Mouse (Mus musculus): ENCODE data around the gene Kcnk6. TPM values are rescaled to one million over a fixed set of nuclear protein-coding genes. Genes with fewer than 3 reads are reported as not detected.
A peak's percentile ranks its signal among the peaks of the same experiment; 100 is the strongest.

The Kcnk6 gene
- 1.6 and 2.9 TPM in 2 replicates for polyA plus RNA-seq (2015; fragmentation: Nextera tagmentation; extraction: Ambion mirVana)

DNA sequence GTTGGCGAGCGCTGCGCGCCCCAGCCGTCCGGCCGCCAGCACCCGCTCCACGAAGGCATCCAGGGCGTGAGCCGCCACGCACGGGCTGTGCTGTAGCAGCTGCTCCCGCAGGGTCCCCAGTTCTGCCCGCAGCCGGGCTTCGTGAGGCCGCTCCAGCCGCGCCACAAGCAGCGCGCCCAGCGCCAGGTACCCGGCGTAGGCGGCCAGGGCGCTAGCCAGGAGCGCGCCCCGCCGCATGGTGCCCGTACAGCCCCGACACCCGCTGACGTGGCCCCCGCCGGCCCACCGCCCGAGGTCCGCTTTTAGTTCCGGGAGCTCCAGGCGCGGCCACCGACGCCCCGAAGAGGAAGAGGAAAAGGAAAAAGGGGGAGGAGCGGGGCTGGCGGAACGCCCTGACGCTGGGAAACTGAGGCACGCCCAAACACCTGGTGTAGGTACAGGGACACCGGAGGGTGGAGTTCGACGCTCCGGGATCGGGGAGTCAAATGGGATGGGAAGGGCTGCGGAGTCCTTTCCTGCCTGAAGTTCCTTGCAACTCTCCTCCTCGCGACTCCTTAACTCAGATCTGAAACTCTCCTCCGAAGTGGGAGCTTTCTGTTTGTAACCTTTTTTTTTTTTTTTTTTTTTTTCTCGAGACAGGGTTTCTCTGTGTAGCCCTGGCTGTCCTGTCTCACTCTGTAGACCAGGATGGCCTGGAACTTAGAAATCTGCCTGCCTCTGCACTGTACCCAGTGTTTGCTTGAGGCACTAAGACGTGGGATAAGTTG is at the start of gene Kcnk6:
Gene Kcnk6, minus strand, starts transcription at position 269 of the 767 bp plus-strand sequence.
- WGBS = 2% methylated on average over 45 of the region's 62 CpGs
- H3K9ac ChIP-seq (ENCODE audit: low read length) = peak within 1 kb of the TSS; percentile 76
- H3K36me3 ChIP-seq (ENCODE audit: control insufficient read depth, insufficient read depth, low read length) = no peaks in the 10 kb centered on the region
- no peaks in the 10 kb centered on the region for H3K9me3 ChIP-seq (ENCODE audit: control insufficient read depth, low read length)
- peak; percentile 56 for ATAC-seq (ENCODE audit: low read depth)
- peaks cover 10% of the 10 kb centered on the region; the same call in 1 of the 2 replicates for H3K4me1 ChIP-seq (replicated peaks; ENCODE audit: control insufficient read depth, insufficient read depth, low read length)
- H3K27ac ChIP-seq (ENCODE audit: low read length) = peak within 1 kb of the TSS; percentile 51
- H3K4me2 ChIP-seq (ENCODE audit: low read depth, low read length) = peak within 1 kb of the TSS; percentile 83
- H3K4me3 ChIP-seq (ENCODE audit: low read length) = peak within 1 kb of the TSS; percentile 66
- peaks cover 6% of the 10 kb centered on the region; the same call in 1 of the 2 replicates for H3K27me3 ChIP-seq (ENCODE audit: control insufficient read depth, insufficient read depth, low read depth, low read length)

DNA sequence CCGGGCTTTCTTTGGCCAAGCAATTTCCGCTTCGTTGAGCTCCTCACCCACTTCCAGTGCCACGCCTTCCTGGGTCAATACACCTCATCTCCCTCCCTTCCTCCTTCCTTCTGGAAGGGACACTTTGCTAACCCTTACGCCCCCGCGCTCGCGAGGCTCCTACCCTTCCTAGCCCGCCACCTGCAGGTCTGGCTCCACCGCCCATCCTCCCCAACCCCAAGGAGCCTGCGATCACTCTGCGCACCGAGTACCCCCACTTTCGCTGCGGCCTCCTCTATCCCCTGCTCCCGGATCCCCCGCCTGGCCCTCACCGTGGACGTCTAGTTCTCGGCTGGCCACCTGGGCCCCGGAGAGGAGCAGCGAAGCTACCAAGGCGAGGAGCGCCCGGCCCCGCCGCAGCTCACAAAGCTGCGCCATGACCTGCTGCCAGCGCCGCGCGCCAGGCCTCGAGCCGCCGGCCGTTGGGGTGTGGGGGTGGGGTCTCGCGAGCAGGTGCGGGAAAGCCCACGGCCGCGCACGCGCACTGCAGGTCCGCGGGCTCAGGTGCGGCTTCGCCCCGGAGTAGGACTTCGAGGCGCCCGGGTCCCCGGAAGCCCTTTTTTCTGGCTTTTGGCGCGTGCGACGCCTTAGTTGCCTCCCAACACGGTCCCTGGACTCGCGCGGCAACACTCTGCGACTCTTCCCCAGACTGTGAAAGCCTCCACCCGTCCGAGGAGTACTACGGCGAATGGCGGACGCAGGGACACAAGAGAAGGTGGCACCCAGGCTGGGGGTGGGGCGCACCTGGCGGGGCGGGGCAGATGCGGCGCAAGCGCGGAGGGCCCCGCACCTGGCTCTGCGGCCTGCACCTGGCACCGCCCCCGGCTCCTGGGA is 49.1 kb upstream of the Kcnk6 start, which contains the start of gene Spint2:
Gene Spint2, minus strand, starts transcription at position 712 of the 873 bp plus-strand sequence.
- ATAC-seq (ENCODE audit: low read depth) = peak; percentile 92
- WGBS = under 1% methylated on average over 75 of the region's 80 CpGs

DNA sequence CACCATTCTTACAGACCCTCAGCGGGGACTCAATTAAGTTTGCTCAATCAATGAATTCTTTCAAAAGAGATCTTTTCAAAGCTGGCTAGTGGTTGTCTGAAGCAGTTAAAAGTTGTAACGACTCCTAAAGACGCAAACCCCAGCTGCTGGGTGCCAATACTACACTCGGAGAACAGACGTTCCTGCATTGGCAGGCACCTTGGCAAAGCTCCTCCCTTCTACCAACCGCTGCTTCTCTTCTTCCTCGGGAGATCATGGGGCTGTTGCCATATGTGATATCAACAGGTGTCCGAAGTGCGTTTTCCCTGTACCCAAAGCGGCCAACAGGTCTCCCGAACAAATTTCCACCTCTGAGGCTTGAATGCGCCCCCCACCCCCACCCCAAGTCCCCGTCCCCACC is 48.5 kb upstream of the Kcnk6 start:
- Histone ChIP-seq H3K4me2 (ENCODE audit: low read depth, low read length) (peak overlapping the region; percentile 83), H3K4me1 (replicated peaks; ENCODE audit: control insufficient read depth, insufficient read depth, low read length) (peaks cover 11% of the 10 kb centered on the region), H3K27me3 (ENCODE audit: control insufficient read depth, insufficient read depth, low read depth, low read length) (peaks cover 11% of the 10 kb centered on the region), H3K9ac (ENCODE audit: low read length) (peak overlapping the region; percentile 82), H3K9me3 (ENCODE audit: control insufficient read depth, low read length) (no peaks in the 10 kb centered on the region), H3K36me3 (ENCODE audit: control insufficient read depth, insufficient read depth, low read length) (no peaks in the 10 kb centered on the region), H3K27ac (ENCODE audit: low read length) (no peak overlapping the region; the same call in 1 of the 2 replicates), H3K4me3 (ENCODE audit: low read length) (peak overlapping the region; percentile 68)
- 11% methylated on average over 13 of the region's 13 CpGs for WGBS
- no peak for ATAC-seq (ENCODE audit: low read depth)

More for the DNA sequence above, 49.1 kb upstream of the Kcnk6 start, which contains the start of gene Spint2:
- Histone ChIP-seq H3K9me3 (ENCODE audit: control insufficient read depth, low read length) (no peaks in the 10 kb centered on the region), H3K9ac (ENCODE audit: low read length) (peak within 1 kb of the TSS; percentile 82), H3K4me1 (replicated peaks; ENCODE audit: control insufficient read depth, insufficient read depth, low read length) (peaks cover 11% of the 10 kb centered on the region), H3K27me3 (ENCODE audit: control insufficient read depth, insufficient read depth, low read depth, low read length) (peaks cover 11% of the 10 kb centered on the region), H3K27ac (ENCODE audit: low read length) (peak within 1 kb of the TSS; percentile 91), H3K4me2 (ENCODE audit: low read depth, low read length) (peak within 1 kb of the TSS; percentile 83), H3K4me3 (ENCODE audit: low read length) (peak within 1 kb of the TSS; percentile 68), H3K36me3 (ENCODE audit: control insufficient read depth, insufficient read depth, low read length) (no peaks in the 10 kb centered on the region)

DNA sequence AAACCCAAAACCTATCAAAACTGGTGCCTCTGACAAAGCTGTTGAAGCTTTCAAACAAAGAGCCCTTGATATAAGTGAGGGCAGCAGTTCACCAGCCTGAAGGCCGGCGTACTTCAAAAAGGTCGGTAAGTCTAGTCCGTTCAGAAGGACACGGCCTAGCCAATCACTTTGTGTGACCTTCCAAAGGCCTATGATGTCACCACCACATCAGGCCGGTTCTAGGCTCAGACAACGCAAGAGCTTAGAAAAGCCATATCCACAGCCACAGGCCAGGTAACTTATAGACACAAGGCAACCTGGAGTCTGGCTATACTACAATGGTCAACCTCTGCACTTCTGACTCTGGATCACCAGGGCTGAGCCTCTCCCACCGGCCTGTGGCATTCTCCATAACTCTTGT is 47.6 kb upstream of the Kcnk6 start:
- Histone ChIP-seq H3K4me1 (replicated peaks; ENCODE audit: control insufficient read depth, insufficient read depth, low read length) (peaks cover 11% of the 10 kb centered on the region), H3K27me3 (ENCODE audit: control insufficient read depth, insufficient read depth, low read depth, low read length) (peaks cover 11% of the 10 kb centered on the region), H3K4me3 (ENCODE audit: low read length) (peak overlapping the region; percentile 68), H3K36me3 (ENCODE audit: control insufficient read depth, insufficient read depth, low read length) (no peaks in the 10 kb centered on the region), H3K9ac (ENCODE audit: low read length) (peak overlapping the region; percentile 26; the same call in 1 of the 2 replicates), H3K27ac (ENCODE audit: low read length) (no peak overlapping the region), H3K9me3 (ENCODE audit: control insufficient read depth, low read length) (no peaks in the 10 kb centered on the region), H3K4me2 (ENCODE audit: low read depth, low read length) (peak overlapping the region; percentile 83)
- ATAC-seq (ENCODE audit: low read depth) = no peak
- WGBS = 54% methylated on average over 8 of the region's 8 CpGs

DNA sequence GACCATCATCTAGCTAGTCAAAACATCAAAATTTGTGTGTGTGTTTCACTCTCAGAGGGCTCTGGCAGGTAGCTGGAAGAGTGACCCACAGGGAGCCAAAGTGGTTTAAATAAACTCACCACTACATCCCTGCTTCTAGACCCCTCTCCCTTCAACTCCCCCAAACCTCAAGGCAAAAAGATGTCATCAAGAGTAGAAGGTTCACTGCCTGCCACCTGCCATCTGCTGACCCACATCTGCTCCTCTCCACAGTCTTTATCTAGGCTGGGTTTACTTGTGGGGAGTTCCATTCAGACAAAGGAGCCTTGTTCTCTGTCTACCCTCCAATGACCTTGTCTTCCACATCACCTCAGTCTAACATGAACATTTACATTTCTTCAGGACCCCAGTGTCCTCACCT is 46.9 kb upstream of the Kcnk6 start:
- H3K27me3 ChIP-seq (ENCODE audit: control insufficient read depth, insufficient read depth, low read depth, low read length) = peaks cover 11% of the 10 kb centered on the region
- no peak overlapping the region for H3K9ac ChIP-seq (ENCODE audit: low read length)
- peaks cover 11% of the 10 kb centered on the region for H3K4me1 ChIP-seq (replicated peaks; ENCODE audit: control insufficient read depth, insufficient read depth, low read length)
- no peak for ATAC-seq (ENCODE audit: low read depth)
- H3K4me3 ChIP-seq (ENCODE audit: low read length) = peak overlapping the region; percentile 68; the same call in 1 of the 2 replicates
- H3K27ac ChIP-seq (ENCODE audit: low read length) = no peak overlapping the region
- H3K36me3 ChIP-seq (ENCODE audit: control insufficient read depth, insufficient read depth, low read length) = no peaks in the 10 kb centered on the region
- H3K4me2 ChIP-seq (ENCODE audit: low read depth, low read length) = peak overlapping the region; percentile 83
- H3K9me3 ChIP-seq (ENCODE audit: control insufficient read depth, low read length) = no peaks in the 10 kb centered on the region

DNA sequence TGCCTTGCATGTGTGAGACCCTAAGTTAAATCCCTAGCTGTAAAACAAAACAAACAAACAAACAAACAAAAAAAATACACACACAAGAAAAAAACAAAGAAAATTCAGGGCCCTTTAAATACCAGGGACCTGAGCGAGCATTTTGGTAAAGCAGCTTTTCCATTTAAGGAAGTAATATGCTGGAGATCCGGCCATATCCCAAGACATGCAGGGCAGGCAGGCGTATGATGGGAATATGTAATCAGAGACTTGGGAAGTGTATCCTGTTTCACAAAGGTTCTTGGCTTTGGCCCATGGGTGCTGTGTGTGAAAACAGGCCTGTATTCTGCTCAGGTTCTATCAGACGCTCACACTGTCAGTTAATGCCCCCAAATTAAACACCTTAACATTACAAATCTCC is 45.2 kb upstream of the Kcnk6 start:
- Histone ChIP-seq H3K4me2 (ENCODE audit: low read depth, low read length) (no peak overlapping the region), H3K9me3 (ENCODE audit: control insufficient read depth, low read length) (no peaks in the 10 kb centered on the region), H3K9ac (ENCODE audit: low read length) (no peak overlapping the region), H3K4me1 (replicated peaks; ENCODE audit: control insufficient read depth, insufficient read depth, low read length) (peaks cover 13% of the 10 kb centered on the region), H3K36me3 (ENCODE audit: control insufficient read depth, insufficient read depth, low read length) (no peaks in the 10 kb centered on the region), H3K27me3 (ENCODE audit: control insufficient read depth, insufficient read depth, low read depth, low read length) (peaks cover 11% of the 10 kb centered on the region), H3K27ac (ENCODE audit: low read length) (no peak overlapping the region), H3K4me3 (ENCODE audit: low read length) (no peak overlapping the region)
- no peak for ATAC-seq (ENCODE audit: low read depth)
- 70% methylated on average over 4 of the region's 4 CpGs for whole genome bisulfite sequencing

DNA sequence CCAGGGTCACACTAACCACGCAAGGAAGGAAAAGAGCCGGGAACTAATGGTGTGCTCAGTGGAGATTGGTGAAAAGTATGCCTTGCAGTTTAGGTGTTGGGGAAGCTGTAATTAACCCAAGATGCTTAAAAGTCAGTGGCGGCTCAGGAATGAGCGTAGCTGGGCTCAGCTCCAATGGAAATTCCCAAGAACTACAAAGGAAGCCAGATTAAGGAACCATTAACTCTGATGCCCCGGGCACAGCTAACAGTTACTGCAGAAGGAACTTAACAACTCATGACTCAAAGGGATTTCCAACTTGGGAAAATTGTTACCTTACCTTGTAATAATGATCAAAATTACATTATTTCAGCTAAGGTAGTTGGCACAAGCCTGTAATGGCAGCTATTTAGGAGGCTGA is 44.4 kb upstream of the Kcnk6 start:
- no peak overlapping the region for H3K4me3 ChIP-seq (ENCODE audit: low read length)
- no peaks in the 10 kb centered on the region for H3K9me3 ChIP-seq (ENCODE audit: control insufficient read depth, low read length)
- H3K4me1 ChIP-seq (replicated peaks; ENCODE audit: control insufficient read depth, insufficient read depth, low read length) = peaks cover 9% of the 10 kb centered on the region
- H3K27ac ChIP-seq (ENCODE audit: low read length) = no peak overlapping the region
- WGBS = 68% methylated on average over 5 of the region's 5 CpGs
- H3K27me3 ChIP-seq (ENCODE audit: control insufficient read depth, insufficient read depth, low read depth, low read length) = peaks cover 6% of the 10 kb centered on the region
- H3K36me3 ChIP-seq (ENCODE audit: control insufficient read depth, insufficient read depth, low read length) = no peaks in the 10 kb centered on the region
- H3K9ac ChIP-seq (ENCODE audit: low read length) = no peak overlapping the region
- no peak for ATAC-seq (ENCODE audit: low read depth)
- no peak overlapping the region for H3K4me2 ChIP-seq (ENCODE audit: low read depth, low read length)

DNA sequence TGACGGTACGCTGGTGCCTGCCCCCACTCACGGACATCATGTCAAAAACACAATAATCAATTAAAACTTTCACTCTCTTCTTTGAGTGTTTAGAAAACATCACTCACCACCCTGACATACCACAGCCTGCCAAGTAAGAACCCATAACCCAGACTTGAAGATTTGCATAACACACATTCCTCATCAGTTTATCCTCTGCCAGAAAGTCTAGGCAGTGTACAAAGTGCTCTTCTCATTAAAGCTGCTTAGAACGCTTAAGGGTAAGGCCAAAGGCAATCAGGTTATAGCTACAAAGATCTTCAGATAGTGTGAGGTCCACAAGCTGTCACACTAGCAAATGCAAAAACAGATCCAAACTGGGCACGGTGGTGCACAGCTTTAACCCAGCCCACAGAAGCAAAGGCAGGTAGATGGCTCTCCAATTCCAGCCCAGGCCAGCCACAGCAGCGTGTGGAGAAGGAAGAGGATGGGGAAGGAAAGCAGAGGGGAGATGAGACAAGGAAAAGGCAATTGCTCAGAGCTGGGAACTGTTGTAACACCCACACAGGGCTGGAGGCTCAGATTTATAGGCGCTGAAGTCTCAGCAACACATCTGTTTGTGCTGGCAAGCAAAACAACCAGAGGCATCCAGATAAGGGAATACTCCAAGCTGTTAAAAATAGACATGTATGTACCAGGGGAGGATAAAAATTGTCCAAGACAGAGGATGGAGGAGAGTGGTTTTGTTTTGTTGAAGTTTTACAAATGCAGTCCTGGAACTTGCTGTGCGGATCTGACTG is 39.6 kb upstream of the Kcnk6 start:
- H3K4me2 ChIP-seq (ENCODE audit: low read depth, low read length) = no peak overlapping the region
- H3K36me3 ChIP-seq (ENCODE audit: control insufficient read depth, insufficient read depth, low read length) = no peaks in the 10 kb centered on the region
- no peak overlapping the region for H3K4me3 ChIP-seq (ENCODE audit: low read length)
- no peak overlapping the region for H3K9ac ChIP-seq (ENCODE audit: low read length)
- H3K27ac ChIP-seq (ENCODE audit: low read length) = peak overlapping the region; percentile 77
- WGBS = 41% methylated on average over 8 of the region's 8 CpGs
- ATAC-seq (ENCODE audit: low read depth) = peak; percentile 78
- H3K27me3 ChIP-seq (ENCODE audit: control insufficient read depth, insufficient read depth, low read depth, low read length) = no peaks in the 10 kb centered on the region
- peaks cover 19% of the 10 kb centered on the region for H3K4me1 ChIP-seq (replicated peaks; ENCODE audit: control insufficient read depth, insufficient read depth, low read length)
- H3K9me3 ChIP-seq (ENCODE audit: control insufficient read depth, low read length) = no peaks in the 10 kb centered on the region
